Mouse (Mus musculus) urinary bladder, postnatal 10 days (tissue): ENCODE measurements at regions not wholly inside any gene's neighbourhood (a gene's known extent, or its start where the extent isn't known, plus 50 kb on each side); places are given as distances from the start of the nearest gene placed in this dataset.

Experiments
- DNase-seq: peaks from one replicate; pipeline ENCODE4 v3.0.0; 2022; ENCODE audit warnings: low spot score

- no peak for DNase-seq
These were observed 63.6 kb upstream of the Klf3 start for GRCm38 (mm10) chr5:64739311-64740261.

DNA sequence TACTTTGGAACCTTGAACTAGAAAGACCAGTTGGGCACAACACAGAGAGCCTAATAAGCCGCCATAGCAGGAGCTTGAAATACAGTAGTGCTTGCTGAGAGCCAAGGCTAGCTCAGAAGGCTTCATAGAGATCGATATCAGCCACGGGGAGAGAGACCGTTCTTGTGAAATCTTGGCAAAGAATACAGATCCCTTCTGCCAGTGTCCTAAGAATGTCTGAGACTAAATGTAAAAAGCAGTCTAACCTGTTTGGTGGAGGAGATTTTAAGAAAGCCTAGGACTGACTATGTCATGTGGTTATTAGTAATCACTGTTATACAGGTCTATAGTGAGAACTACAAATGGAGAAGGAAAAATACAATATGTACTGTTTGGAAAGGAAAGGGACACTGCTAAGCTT lies 59.1 kb upstream of the Klf3 start:
- no peak for DNase-seq

DNA sequence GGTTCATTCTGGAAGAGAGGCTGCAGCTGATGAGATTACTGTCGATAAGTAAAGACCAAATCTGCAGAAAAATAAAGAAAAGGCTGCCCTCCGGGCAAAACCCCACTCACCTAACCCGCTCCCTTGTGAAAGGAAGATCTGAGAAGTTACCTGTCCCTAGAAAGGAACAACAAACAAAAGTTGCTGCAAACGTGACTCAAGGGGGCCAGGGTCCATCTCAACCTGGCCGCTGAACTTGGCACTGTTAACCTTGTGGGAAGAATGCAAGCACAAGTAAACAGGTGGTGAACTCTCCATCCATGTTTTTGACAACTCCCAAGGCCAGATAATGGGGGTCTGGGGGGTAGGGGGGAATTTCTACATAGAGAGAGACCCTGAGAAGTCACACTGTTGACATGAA lies 58.7 kb upstream of the Klf3 start:
- DNase-seq = no peak

- DNase-seq = no peak
These were observed 55.7 kb upstream of the Klf3 start for GRCm38 (mm10) chr5:64747461-64747860.

DNA sequence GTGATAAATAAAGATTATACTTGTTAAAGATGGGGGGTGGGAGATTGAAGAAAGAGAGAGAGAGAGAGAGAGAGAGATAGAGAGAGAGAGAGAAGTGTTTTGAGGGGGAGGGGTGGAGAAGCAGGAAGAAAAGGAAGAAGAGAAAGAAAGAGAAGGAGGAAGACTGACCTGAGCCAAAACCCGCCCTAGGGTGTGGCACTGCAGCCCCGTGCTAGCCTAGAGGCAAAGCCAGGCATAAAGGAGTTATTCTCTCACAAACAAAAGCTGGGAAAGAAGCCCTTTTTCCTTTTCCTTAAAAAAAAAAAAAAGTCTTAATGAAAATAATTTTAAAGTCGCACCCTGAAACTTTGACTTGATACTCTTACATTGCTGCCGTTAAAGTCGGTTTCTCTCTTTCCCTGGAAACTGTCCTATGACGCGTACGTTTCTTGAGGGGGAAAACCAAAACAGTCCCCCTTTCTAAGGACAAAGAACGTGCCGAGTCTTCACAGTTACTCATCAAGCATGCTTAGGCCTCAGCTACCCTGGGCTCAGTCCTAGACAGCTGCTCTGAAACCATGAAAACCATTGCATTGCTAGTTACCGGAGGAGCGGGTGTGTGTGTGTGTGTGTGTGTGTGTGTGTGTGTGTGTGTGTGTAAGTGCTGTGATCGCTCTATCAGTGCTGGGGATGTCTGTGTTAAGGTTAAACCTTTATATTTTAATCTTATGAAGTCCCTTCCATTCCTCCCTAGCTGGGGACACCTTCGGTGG lies 53.6 kb upstream of the Klf3 start:
- no peak for DNase-seq

- DNase-seq = no peak
These were observed 52.8 kb upstream of the Klf3 start for GRCm38 (mm10) chr5:64750406-64750805.

DNA sequence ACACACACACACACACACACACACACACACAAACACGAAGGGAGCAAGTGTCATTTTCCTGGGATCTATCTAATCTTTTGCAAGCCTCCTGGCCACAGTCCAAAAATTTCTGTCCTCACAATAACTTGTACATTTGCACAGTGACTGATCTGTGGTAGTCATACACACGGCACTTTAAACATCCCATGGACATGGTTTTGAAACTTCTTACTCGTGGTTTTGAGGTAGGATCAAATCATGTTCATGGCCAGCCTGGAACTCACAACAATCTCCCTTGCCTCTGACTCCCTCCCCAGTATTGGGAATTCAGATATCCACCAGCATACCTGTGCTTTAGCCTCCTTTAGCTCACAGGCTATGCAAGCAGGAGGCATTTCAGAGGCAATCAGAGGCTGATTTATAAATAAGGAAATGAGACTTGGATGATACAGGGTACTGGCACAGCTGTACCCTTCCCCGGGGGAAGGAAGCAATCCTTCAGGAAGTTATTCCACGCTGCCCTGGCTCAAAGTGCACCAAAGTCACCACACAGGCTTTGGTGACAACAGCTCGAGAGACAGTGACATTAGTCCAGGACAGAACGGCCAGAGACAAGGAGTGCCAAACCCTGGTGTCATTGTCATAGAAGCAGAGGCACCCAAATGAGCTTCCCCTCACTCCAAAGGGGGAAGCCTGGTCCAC lies 52.1 kb upstream of the Klf3 start:
- DNase-seq = no peak

GRCm38 (mm10) chr5:64753142-64753750 lies 49.9 kb upstream of the Klf3 start:
- no peak for DNase-seq
